Mouse (Mus musculus) gonadal fat pad, adult 2 months (tissue): ENCODE results near the gene Bcap31. TPM values are rescaled to one million over a fixed set of nuclear protein-coding genes. Genes with fewer than 3 reads are reported as not detected.

ENCODE experiments used
- polyA plus RNA-seq: library from polyadenylated mRNA; depleted of rRNA; stranded (reverse); fragments of >200 nt; gene quantifications from 2 replicates; pipeline ENCODE4 v1.2.3, GENCODE M21; 2012; rRNA removed

The Bcap31 gene
- polyA plus RNA-seq, 1 experiment: 136 TPM

Other genes starting within 250 kb of the Bcap31 start
- gene Bgn, start 232.6 kb downstream of the Bcap31 start, polyA plus RNA-seq: 230 and 333 TPM in 2 replicates
- 54.0 and 55.9 TPM in 2 replicates for gene Atp2b3, start 213.1 kb downstream of the Bcap31 start, polyA plus RNA-seq
- 0.72 and 2.5 TPM in 2 replicates for gene Dusp9, start 76.8 kb downstream of the Bcap31 start, polyA plus RNA-seq
- 13.0 and 19.9 TPM in 2 replicates for gene Pnck, start 56.1 kb downstream of the Bcap31 start, polyA plus RNA-seq
- 29.2 and 31.7 TPM in 2 replicates for gene Slc6a8, start 43.0 kb downstream of the Bcap31 start, polyA plus RNA-seq
- 20.6 and 21.6 TPM in 2 replicates for gene Abcd1, start 422 bp upstream of the Bcap31 start, polyA plus RNA-seq
- gene Plxnb3, start 40.9 kb upstream of the Bcap31 start, polyA plus RNA-seq: 0.88 and 1.6 TPM in 2 replicates
- 3.8 and 4.6 TPM in 2 replicates for gene Srpk3, start 58.2 kb upstream of the Bcap31 start, polyA plus RNA-seq
- gene Idh3g, start 70.7 kb upstream of the Bcap31 start, polyA plus RNA-seq: 303 and 377 TPM in 2 replicates
- 419 and 485 TPM in 2 replicates for gene Ssr4, start 70.9 kb upstream of the Bcap31 start, polyA plus RNA-seq
- 1.7 and 2.2 TPM in 2 replicates for gene Pdzd4, start 108.8 kb upstream of the Bcap31 start, polyA plus RNA-seq
- not detected in 2 replicates for gene Avpr2, start 175.9 kb upstream of the Bcap31 start, polyA plus RNA-seq
- gene L1cam, start 179.9 kb upstream of the Bcap31 start, polyA plus RNA-seq: 1.6 and 1.9 TPM in 2 replicates
- gene Arhgap4, start 205.7 kb upstream of the Bcap31 start, polyA plus RNA-seq: 9.2 TPM in 2 replicates
- gene Naa10, start 205.8 kb upstream of the Bcap31 start, polyA plus RNA-seq: 63.3 and 74.8 TPM in 2 replicates
- gene Renbp, start 214.7 kb upstream of the Bcap31 start, polyA plus RNA-seq: 33.3 and 35.8 TPM in 2 replicates